Mouse (Mus musculus): ENCODE data around the gene Psmb10. TPM values are rescaled to one million over a fixed set of nuclear protein-coding genes. Genes with fewer than 3 reads are reported as not detected.

Gene Psmb10
- polyA plus RNA-seq, 1 experiment from 2014 or later: 76.6 TPM

- H3K36me3 ChIP-seq: no peaks in the 10 kb centered on the region; the same call in none of the 2 replicates
- no peaks in the 10 kb centered on the region for H3K27me3 ChIP-seq (replicated peaks)
- no peak overlapping the region for H3K9ac ChIP-seq
- H3K27ac ChIP-seq: no peak overlapping the region
- H3K4me3 ChIP-seq (replicated peaks): no peak overlapping the region
- H3K4me1 ChIP-seq (replicated peaks): peaks cover 23% of the 10 kb centered on the region
- no peak for ATAC-seq
- no peaks in the 10 kb centered on the region for H3K9me3 ChIP-seq
- no peak overlapping the region for H3K4me2 ChIP-seq (replicated peaks)
- WGBS: 84% methylated on average over 14 of the region's 14 CpGs
These were observed 22.9 kb upstream of the Psmb10 start for GRCm38 (mm10) chr8:105961101-105961500.

DNA sequence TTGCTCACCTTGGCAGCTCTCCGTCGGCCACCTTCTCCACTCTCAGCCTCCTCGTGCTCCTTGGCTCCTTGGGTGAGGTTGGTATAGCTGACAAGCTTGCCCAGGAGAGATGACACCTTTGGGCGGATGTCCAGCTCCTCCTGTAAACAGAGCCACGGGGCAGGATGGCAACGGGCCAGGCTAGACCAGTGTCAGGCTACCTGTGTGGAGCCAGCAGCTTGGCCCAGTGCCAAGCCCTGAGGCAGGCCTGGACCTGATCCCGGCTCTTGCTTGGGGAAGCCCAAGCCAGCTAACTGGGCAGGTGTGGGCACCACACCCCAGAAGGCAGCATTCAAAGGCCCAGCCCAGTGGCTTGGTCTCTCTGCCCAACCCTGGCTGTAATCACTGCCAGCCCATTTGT lies 21.1 kb upstream of the Psmb10 start:
- H3K4me3 ChIP-seq (replicated peaks): no peak overlapping the region
- peaks cover 13% of the 10 kb centered on the region for H3K4me1 ChIP-seq (replicated peaks)
- H3K36me3 ChIP-seq: no peaks in the 10 kb centered on the region; the same call in none of the 2 replicates
- H3K4me2 ChIP-seq (replicated peaks): no peak overlapping the region
- no peak overlapping the region for H3K27ac ChIP-seq
- no peak overlapping the region for H3K9ac ChIP-seq
- H3K9me3 ChIP-seq: no peaks in the 10 kb centered on the region
- 77% methylated on average over 7 of the region's 7 CpGs for WGBS
- peak; percentile 66; the same call in 1 of the 2 replicates for ATAC-seq
- H3K27me3 ChIP-seq (replicated peaks): no peaks in the 10 kb centered on the region

DNA sequence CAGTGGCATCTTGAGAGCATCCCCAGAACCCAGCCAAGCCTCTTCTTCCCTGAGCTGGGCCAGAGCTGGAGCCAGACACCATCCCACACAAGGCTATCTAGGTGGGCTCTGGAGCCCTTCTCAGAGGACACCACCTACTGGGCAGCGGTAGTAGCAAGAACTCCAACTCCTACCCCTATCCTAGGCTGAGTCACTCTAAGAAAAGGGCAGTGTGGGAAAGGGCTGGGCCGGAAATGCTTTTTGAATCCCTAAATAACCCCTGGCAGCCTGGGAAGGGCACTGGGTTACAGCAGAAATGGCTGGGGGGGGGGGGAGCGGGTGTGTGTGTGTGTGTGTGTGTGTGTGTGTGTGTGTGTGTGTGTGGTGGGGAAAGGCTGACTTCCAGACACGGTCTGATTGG lies 19.6 kb upstream of the Psmb10 start:
- peaks cover 6% of the 10 kb centered on the region for H3K36me3 ChIP-seq
- no peak overlapping the region for H3K27ac ChIP-seq
- H3K4me2 ChIP-seq (replicated peaks): no peak overlapping the region
- 69% methylated on average over 4 of the region's 4 CpGs for WGBS
- no peak overlapping the region for H3K4me3 ChIP-seq (replicated peaks)
- H3K9ac ChIP-seq: no peak overlapping the region
- ATAC-seq: no peak
- no peaks in the 10 kb centered on the region for H3K9me3 ChIP-seq
- 0 out of 2 replicates have a peak, but pooled peaks cover 2% of the 10 kb centered on the region for H3K4me1 ChIP-seq (replicated peaks)
- H3K27me3 ChIP-seq (replicated peaks): no peaks in the 10 kb centered on the region

- ATAC-seq: no peak
- H3K36me3 ChIP-seq: peaks cover 6% of the 10 kb centered on the region
These were observed 18.3 kb upstream of the Psmb10 start for GRCm38 (mm10) chr8:105956556-105956955.

GRCm38 (mm10) chr8:105951057-105951659 lies 12.9 kb upstream of the Psmb10 start:
- H3K4me1 ChIP-seq (replicated peaks): peaks cover 7% of the 10 kb centered on the region
- 26% methylated on average over 7 of the region's 7 CpGs for WGBS
- H3K27ac ChIP-seq: no peak overlapping the region
- no peaks in the 10 kb centered on the region for H3K27me3 ChIP-seq (replicated peaks)
- H3K9me3 ChIP-seq: no peaks in the 10 kb centered on the region
- H3K4me3 ChIP-seq (replicated peaks): no peak overlapping the region
- ATAC-seq: 0 out of 2 replicates have a peak, but pooled peaks have one; percentile 21
- no peak overlapping the region for H3K4me2 ChIP-seq (replicated peaks)
- H3K36me3 ChIP-seq: peaks cover 15% of the 10 kb centered on the region; the same call in 1 of the 2 replicates
- H3K9ac ChIP-seq: no peak overlapping the region

More at GRCm38 (mm10) chr8:105956556-105956955, 18.3 kb upstream of the Psmb10 start:
- WGBS: 93% methylated on average over 4 of the region's 4 CpGs
- Histone ChIP-seq H3K4me1 (replicated peaks) (0 out of 2 replicates have a peak, but pooled peaks cover 2% of the 10 kb centered on the region), H3K9me3 (no peaks in the 10 kb centered on the region), H3K9ac (no peak overlapping the region), H3K4me2 (replicated peaks) (no peak overlapping the region), H3K27ac (no peak overlapping the region), H3K4me3 (replicated peaks) (no peak overlapping the region), H3K27me3 (replicated peaks) (no peaks in the 10 kb centered on the region)

- H3K4me3 ChIP-seq (replicated peaks): no peak overlapping the region
- H3K27ac ChIP-seq: no peak overlapping the region
- 57% methylated on average over 10 of the region's 10 CpGs for WGBS
- no peaks in the 10 kb centered on the region for H3K9me3 ChIP-seq
- peak; percentile 59 for ATAC-seq
- peaks cover 22% of the 10 kb centered on the region; the same call in 1 of the 2 replicates for H3K36me3 ChIP-seq
- no peak overlapping the region for H3K4me2 ChIP-seq (replicated peaks)
- H3K9ac ChIP-seq: no peak overlapping the region
- peaks cover 7% of the 10 kb centered on the region for H3K4me1 ChIP-seq (replicated peaks)
- no peaks in the 10 kb centered on the region for H3K27me3 ChIP-seq (replicated peaks)
These were observed 11.1 kb upstream of the Psmb10 start for GRCm38 (mm10) chr8:105949350-105949749.

GRCm38 (mm10) chr8:105943321-105943739 lies 5.1 kb upstream of the Psmb10 start, which contains the start of gene Lcat:
Gene Lcat, minus strand, starts transcription at chr8:105943382.
- no peak for ATAC-seq
- Histone ChIP-seq H3K27ac (no peak within 1 kb of the TSS), H3K4me1 (replicated peaks) (0 out of 2 replicates have a peak, but pooled peaks cover under 1% of the 10 kb centered on the region), H3K36me3 (peaks cover 10% of the 10 kb centered on the region; the same call in 1 of the 2 replicates), H3K4me3 (replicated peaks) (no peak within 1 kb of the TSS), H3K9me3 (no peaks in the 10 kb centered on the region), H3K27me3 (replicated peaks) (no peaks in the 10 kb centered on the region), H3K4me2 (replicated peaks) (no peak within 1 kb of the TSS), H3K9ac (no peak within 1 kb of the TSS)
- WGBS: 82% methylated on average over 8 of the region's 8 CpGs

DNA sequence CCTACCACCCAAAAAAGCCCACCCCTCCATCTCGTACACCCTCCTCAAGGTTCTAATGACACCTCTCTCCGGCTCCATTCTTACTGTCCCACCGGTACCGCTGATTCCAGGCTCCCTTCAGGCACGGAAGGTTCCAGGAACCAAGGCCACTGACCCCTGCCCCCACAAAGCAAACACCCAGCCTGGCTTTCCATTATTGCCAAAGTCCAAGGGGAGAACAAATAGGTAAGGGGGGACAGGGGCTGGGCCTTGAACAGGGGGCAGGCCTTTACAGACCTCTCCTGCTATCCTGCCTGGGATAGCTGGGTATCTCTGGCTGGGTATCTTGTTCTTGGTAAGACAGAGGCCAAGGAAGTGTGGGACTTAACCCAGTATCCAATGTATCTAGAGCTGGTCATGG lies 4.3 kb upstream of the Psmb10 start:
- no peak overlapping the region for H3K27ac ChIP-seq
- no peak for ATAC-seq
- 0 out of 2 replicates have a peak, but pooled peaks cover 4% of the 10 kb centered on the region for H3K4me1 ChIP-seq (replicated peaks)
- H3K36me3 ChIP-seq: peaks cover 10% of the 10 kb centered on the region; the same call in 1 of the 2 replicates
- no peaks in the 10 kb centered on the region for H3K27me3 ChIP-seq (replicated peaks)
- H3K4me2 ChIP-seq (replicated peaks): no peak overlapping the region
- no peaks in the 10 kb centered on the region for H3K9me3 ChIP-seq
- H3K9ac ChIP-seq: no peak overlapping the region
- no peak overlapping the region for H3K4me3 ChIP-seq (replicated peaks)
- WGBS: 92% methylated on average over 5 of the region's 5 CpGs

DNA sequence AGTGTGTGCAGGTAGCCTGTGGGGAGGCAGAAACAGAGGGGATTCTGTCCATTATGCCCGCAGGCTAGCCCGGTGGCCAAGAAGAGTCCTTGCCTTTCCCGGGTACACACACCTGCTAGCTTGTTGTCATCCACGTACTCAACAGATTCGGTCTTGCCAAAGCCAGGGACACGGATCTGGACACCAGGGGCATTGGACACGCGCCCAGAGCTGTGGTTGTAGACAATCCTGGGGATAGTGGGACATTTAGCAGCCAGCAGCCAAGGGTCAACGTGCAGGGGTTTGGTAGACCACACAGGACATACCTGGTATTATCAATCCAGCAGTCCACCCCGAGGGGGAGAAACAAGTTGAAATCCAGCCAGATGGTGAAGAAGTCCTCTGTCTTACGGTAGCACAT lies 3.8 kb upstream of the Psmb10 start:
- Histone ChIP-seq H3K4me2 (replicated peaks) (no peak overlapping the region), H3K9me3 (no peaks in the 10 kb centered on the region), H3K4me1 (replicated peaks) (0 out of 2 replicates have a peak, but pooled peaks cover 4% of the 10 kb centered on the region), H3K9ac (no peak overlapping the region), H3K27ac (no peak overlapping the region), H3K36me3 (peaks cover 10% of the 10 kb centered on the region; the same call in 1 of the 2 replicates), H3K27me3 (replicated peaks) (no peaks in the 10 kb centered on the region), H3K4me3 (replicated peaks) (no peak overlapping the region)
- ATAC-seq: no peak
- 90% methylated on average over 11 of the region's 11 CpGs for WGBS

GRCm38 (mm10) chr8:105937496-105938305 lies 543 bp downstream of the Psmb10 start:
- Histone ChIP-seq H3K4me2 (replicated peaks) (peak overlapping the region; percentile 93), H3K36me3 (no peaks in the 10 kb centered on the region), H3K9ac (peak overlapping the region; percentile 81), H3K4me3 (replicated peaks) (peak overlapping the region; percentile 90), H3K4me1 (replicated peaks) (0 out of 2 replicates have a peak, but pooled peaks cover 4% of the 10 kb centered on the region), H3K9me3 (no peaks in the 10 kb centered on the region), H3K27me3 (replicated peaks) (no peaks in the 10 kb centered on the region), H3K27ac (peak overlapping the region; percentile 88)
- under 1% methylated on average over 33 of the region's 33 CpGs for WGBS
- ATAC-seq: peak; percentile 43

DNA sequence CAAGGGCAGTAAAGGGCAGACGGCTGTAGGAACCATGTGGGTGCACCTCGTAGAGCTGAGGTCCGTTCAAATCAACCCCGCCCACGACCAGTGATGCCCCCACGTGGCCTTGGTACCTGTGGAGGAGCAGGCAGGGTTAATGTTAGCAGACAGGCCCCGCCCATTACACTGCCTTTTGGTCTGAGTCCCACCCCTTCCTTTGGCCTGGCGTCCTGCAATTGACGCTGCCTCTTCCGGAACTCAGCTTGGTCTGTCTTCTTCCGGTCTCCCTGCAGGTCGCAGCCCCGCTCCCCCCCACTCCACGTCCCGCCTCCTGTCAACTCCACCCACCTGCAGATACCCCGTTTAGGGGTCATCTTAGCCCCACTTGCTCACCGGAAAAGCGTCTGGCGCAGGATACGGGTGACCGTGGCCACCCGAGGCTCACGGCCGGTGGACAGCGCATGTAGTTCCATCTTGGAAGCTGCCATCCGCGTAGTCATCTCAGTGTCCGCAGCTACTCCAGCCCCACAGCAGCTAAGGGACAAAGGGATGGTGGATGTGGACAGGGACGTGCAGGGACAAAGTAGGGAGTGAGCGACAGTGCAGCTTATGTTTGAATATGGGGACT lies 1.3 kb downstream of the Psmb10 start:
- H3K9ac ChIP-seq: peak overlapping the region; percentile 81
- under 1% methylated on average over 30 of the region's 30 CpGs for WGBS
- peak; percentile 93 for ATAC-seq
- no peaks in the 10 kb centered on the region for H3K9me3 ChIP-seq
- H3K36me3 ChIP-seq: no peaks in the 10 kb centered on the region
- peak overlapping the region; percentile 88 for H3K27ac ChIP-seq
- peak overlapping the region; percentile 93 for H3K4me2 ChIP-seq (replicated peaks)
- peak overlapping the region; percentile 90 for H3K4me3 ChIP-seq (replicated peaks)
- H3K27me3 ChIP-seq (replicated peaks): no peaks in the 10 kb centered on the region
- H3K4me1 ChIP-seq (replicated peaks): 0 out of 2 replicates have a peak, but pooled peaks cover 4% of the 10 kb centered on the region
